Mouse (Mus musculus) stomach, postnatal 0 days (tissue): Measurements from ENCODE around the gene Atp13a1.

ENCODE experiments used
- CTCF ChIP-seq: IDR thresholded peaks from 2 replicates; pipeline ENCODE4 v1.5.1; 2016; ENCODE audit warnings: antibody characterized with exemption, low read depth, mild to moderate bottlenecking, moderate library complexity
- EP300 ChIP-seq: optimal IDR thresholded peaks from 2 replicates; pipeline ENCODE3; 2016; ENCODE audit warnings: antibody characterized with exemption

DNA sequence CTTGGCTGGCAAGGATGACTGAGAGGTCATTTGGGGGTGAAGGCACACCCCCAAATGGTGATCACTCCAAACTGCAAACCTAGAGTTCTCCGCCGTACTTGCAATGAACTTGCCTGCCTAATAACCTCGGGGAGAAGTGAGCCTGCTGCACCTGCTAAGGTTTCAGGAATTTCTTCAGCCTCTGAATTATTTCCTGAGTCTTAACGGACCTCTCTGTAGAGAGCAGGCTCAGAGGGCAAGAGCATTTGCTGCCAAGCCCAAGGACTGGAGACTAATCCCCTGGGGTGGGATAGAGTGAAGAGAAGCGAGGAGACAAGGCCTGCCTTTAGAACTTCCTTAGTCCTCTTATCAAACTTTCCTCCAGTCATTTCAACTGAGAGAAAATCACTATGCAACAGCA, 1.2 kb upstream of the Atp13a1 start:
- no peak for TF ChIP-seq CTCF
- TF ChIP-seq EP300, result no peak
